Mouse (Mus musculus) olfactory bulb, adult 2 months (tissue): Measurements from ENCODE around the gene Olfr38.

Source experiments
- CTCF ChIP-seq: fragments of 200-500 bp; IDR thresholded peaks from 2 replicates; pipeline ENCODE4 v1.5.1; 2012; ENCODE audit warnings: low read depth, mild to moderate bottlenecking, low read length, moderate library complexity; ENCODE audit not compliant: insufficient read depth
- POLR2A ChIP-seq: fragments of 200-500 bp; IDR thresholded peaks from 2 replicates; pipeline ENCODE4 v1.6.1; 2012; ENCODE audit warnings: mild to moderate bottlenecking, low read depth, low read length, moderate library complexity; ENCODE audit not compliant: insufficient read depth

- no peak for TF ChIP-seq CTCF
- no peak for TF ChIP-seq POLR2A
These were observed at the start of gene Olfr38 for GRCm38 (mm10) chr6:42756104-42756503.
